Mouse (Mus musculus) stomach, postnatal 0 days (tissue): ENCODE measurements around the gene Mpz. TPM values are rescaled to one million over a fixed set of nuclear protein-coding genes. Genes with fewer than 3 reads are reported as not detected.

ENCODE experiments used
- ATAC-seq: fragments of 200-750 bp; cut with Nextera tagmentation; 2 replicates; pipeline ENCODE4 v1.8.0; 2017; ENCODE audit not compliant: low FRiP score, low TSS enrichment
- DNase-seq: peaks from one replicate; pipeline ENCODE4 v3.0.0-alpha.2; 2016; ENCODE audit warnings: low spot score
- H3K27ac ChIP-seq: fragments of 300-500 bp; sonication (generic); replicated peaks from 2 replicates; pipeline ENCODE4 v1.5.1; 2014; ENCODE audit warnings: mild to moderate bottlenecking, control low read depth
- H3K27me3 ChIP-seq: fragments of 300-500 bp; sonication (generic); 2 replicates; pipeline ENCODE4 v1.6.1; 2014; ENCODE audit warnings: low read length; ENCODE audit not compliant: control insufficient read depth, insufficient read depth
- H3K36me3 ChIP-seq: fragments of 300-500 bp; sonication (generic); 2 replicates; pipeline ENCODE4 v1.6.1; 2014; ENCODE audit warnings: low read length, mixed read lengths; ENCODE audit not compliant: control insufficient read depth, insufficient read depth
- H3K4me1 ChIP-seq: fragments of 300-500 bp; sonication (generic); replicated peaks from 2 replicates; pipeline ENCODE4 v1.6.1; 2014; ENCODE audit warnings: antibody characterized with exemption; ENCODE audit not compliant: control insufficient read depth, insufficient read depth
- H3K4me2 ChIP-seq: fragments of 300-500 bp; sonication (generic); replicated peaks from 2 replicates; pipeline ENCODE4 v1.6.1; 2014; ENCODE audit warnings: low read depth, mild to moderate bottlenecking, control low read depth, moderate library complexity
- H3K4me3 ChIP-seq: fragments of 300-500 bp; sonication (generic); 2 replicates; pipeline ENCODE4 v1.5.1; 2014; ENCODE audit warnings: low read depth, low read length, control low read depth
- H3K9ac ChIP-seq: fragments of 300-500 bp; sonication (generic); 2 replicates; pipeline ENCODE4 v1.6.1; 2014; ENCODE audit warnings: mild to moderate bottlenecking, low read length, control low read depth, mixed read lengths
- H3K9me3 ChIP-seq: fragments of 300-500 bp; sonication (generic); 2 replicates; pipeline ENCODE4 v1.6.1; 2016; ENCODE audit warnings: low read length; ENCODE audit not compliant: control insufficient read depth
- CTCF ChIP-seq: IDR thresholded peaks from 2 replicates; pipeline ENCODE4 v1.5.1; 2016; ENCODE audit warnings: antibody characterized with exemption, low read depth, mild to moderate bottlenecking, moderate library complexity
- EP300 ChIP-seq: optimal IDR thresholded peaks from 2 replicates; pipeline ENCODE3; 2016; ENCODE audit warnings: antibody characterized with exemption
- WGBS: fragments of 180-500 bp; shearing (Covaris S2); extraction: QIAGEN DNeasy Blood & Tissue Kit; methylation state at CpG from one replicate; pipeline ENCODE4 v1.1.7; 2014; 5-methylcytosine and 5-hydroxymethylcytosine counted together
- polyA plus RNA-seq: library from polyadenylated mRNA; unstranded; fragments of >200 nt; fragmentation: Nextera tagmentation; extraction: Ambion mirVana; gene quantifications from 2 replicates; pipeline ENCODE4 v1.2.1, GENCODE M21; 2015

Mpz gene
- polyA plus RNA-seq, 1 experiment from 2014 or later: 1.5 TPM

GRCm38 (mm10) chr1:171169913-171170312 lies 19.4 kb downstream of the Mpz start:
- Histone ChIP-seq H3K27me3 (no peaks in the 10 kb centered on the region), H3K4me2 (no peak overlapping the region), H3K27ac (no peak overlapping the region), H3K9me3 (no peaks in the 10 kb centered on the region), H3K4me3 (no peak overlapping the region), H3K9ac (no peak overlapping the region), H3K36me3 (no peaks in the 10 kb centered on the region), H3K4me1 (no peaks in the 10 kb centered on the region)
- WGBS: 26% methylated on average over 3 of the region's 3 CpGs
- ATAC-seq: no peak
- TF ChIP-seq CTCF (no peak), EP300 (no peak)
- DNase-seq: no peak

GRCm38 (mm10) chr1:171171138-171171537 lies 20.6 kb downstream of the Mpz start:
- H3K9me3 ChIP-seq: no peaks in the 10 kb centered on the region
- 65% methylated on average over 3 of the region's 3 CpGs for WGBS
- no peaks in the 10 kb centered on the region for H3K27me3 ChIP-seq
- no peak overlapping the region for H3K27ac ChIP-seq
- H3K36me3 ChIP-seq: no peaks in the 10 kb centered on the region
- TF ChIP-seq EP300: no peak
- no peak for TF ChIP-seq CTCF
- ATAC-seq: no peak
- H3K4me1 ChIP-seq: no peaks in the 10 kb centered on the region
- no peak overlapping the region for H3K9ac ChIP-seq
- DNase-seq: no peak
- no peak overlapping the region for H3K4me3 ChIP-seq
- no peak overlapping the region for H3K4me2 ChIP-seq

GRCm38 (mm10) chr1:171172779-171173178 lies 22.3 kb downstream of the Mpz start:
- H3K9ac ChIP-seq: no peak overlapping the region
- no peak for ATAC-seq
- WGBS: 94% methylated on average over 8 of the region's 8 CpGs

GRCm38 (mm10) chr1:171179487-171180171 lies 29.1 kb downstream of the Mpz start:
- DNase-seq: no peak
- H3K4me1 ChIP-seq: no peaks in the 10 kb centered on the region
- no peak for TF ChIP-seq CTCF
- TF ChIP-seq EP300: no peak
- H3K27ac ChIP-seq: no peak overlapping the region
- H3K9me3 ChIP-seq: no peaks in the 10 kb centered on the region
- H3K27me3 ChIP-seq: no peaks in the 10 kb centered on the region
- WGBS: 57% methylated on average over 5 of the region's 5 CpGs
- H3K4me3 ChIP-seq: no peak overlapping the region
- no peak for ATAC-seq
- H3K36me3 ChIP-seq: no peaks in the 10 kb centered on the region
- H3K9ac ChIP-seq: no peak overlapping the region
- no peak overlapping the region for H3K4me2 ChIP-seq

More at GRCm38 (mm10) chr1:171172779-171173178, 22.3 kb downstream of the Mpz start:
- DNase-seq: no peak
- H3K27me3 ChIP-seq: no peaks in the 10 kb centered on the region
- H3K27ac ChIP-seq: no peak overlapping the region
- no peaks in the 10 kb centered on the region for H3K4me1 ChIP-seq
- TF ChIP-seq EP300 (no peak), CTCF (no peak)
- H3K9me3 ChIP-seq: no peaks in the 10 kb centered on the region
- no peak overlapping the region for H3K4me2 ChIP-seq
- H3K36me3 ChIP-seq: no peaks in the 10 kb centered on the region
- H3K4me3 ChIP-seq: no peak overlapping the region

- H3K27me3 ChIP-seq: no peaks in the 10 kb centered on the region
- no peak for DNase-seq
- no peaks in the 10 kb centered on the region for H3K4me1 ChIP-seq
- no peak overlapping the region for H3K4me3 ChIP-seq
- no peaks in the 10 kb centered on the region for H3K9me3 ChIP-seq
- WGBS: 82% methylated on average over 3 of the region's 3 CpGs
- no peak overlapping the region for H3K9ac ChIP-seq
- no peak overlapping the region for H3K27ac ChIP-seq
- H3K36me3 ChIP-seq: no peaks in the 10 kb centered on the region
- H3K4me2 ChIP-seq: no peak overlapping the region
- ATAC-seq: no peak
- TF ChIP-seq EP300 (no peak), CTCF (no peak)
These were observed 32.5 kb downstream of the Mpz start for GRCm38 (mm10) chr1:171183025-171183424.

- H3K9me3 ChIP-seq: no peaks in the 10 kb centered on the region
- no peaks in the 10 kb centered on the region for H3K4me1 ChIP-seq
- H3K9ac ChIP-seq: no peak overlapping the region
- no peaks in the 10 kb centered on the region for H3K36me3 ChIP-seq
- DNase-seq (no peak), ATAC-seq (no peak)
- TF ChIP-seq CTCF (no peak), EP300 (no peak)
- no peak overlapping the region for H3K4me3 ChIP-seq
- no peaks in the 10 kb centered on the region for H3K27me3 ChIP-seq
- no peak overlapping the region for H3K4me2 ChIP-seq
- no peak overlapping the region for H3K27ac ChIP-seq
- 55% methylated on average over 3 of the region's 3 CpGs for WGBS
These were observed 33.1 kb downstream of the Mpz start for GRCm38 (mm10) chr1:171183620-171184019.
